Mouse (Mus musculus): ENCODE data around the gene Chrna10. TPM values are rescaled to one million over a fixed set of nuclear protein-coding genes. Genes with fewer than 3 reads are reported as not detected.

Chrna10 gene
- polyA plus RNA-seq, 1 experiment = 1.8 TPM

DNA sequence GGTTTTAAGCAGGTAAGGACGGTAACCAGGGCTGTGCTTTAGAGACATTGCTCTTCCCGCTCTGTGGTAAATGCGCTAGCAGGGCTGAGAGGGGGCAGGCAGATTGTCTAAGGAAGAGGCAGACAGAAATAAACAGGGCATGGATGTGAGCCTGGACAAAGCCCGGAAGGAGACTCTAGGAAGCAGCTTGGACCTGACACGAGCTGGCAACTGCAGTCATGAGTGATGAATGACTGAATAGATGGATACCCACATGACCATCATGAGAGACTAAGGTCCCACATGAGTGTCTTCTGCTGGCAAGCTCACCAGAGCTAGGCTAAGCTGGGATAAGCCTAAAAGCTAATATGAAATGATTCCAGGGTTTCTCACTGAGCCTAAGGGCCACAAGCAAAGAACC lies 12.5 kb downstream of the Chrna10 start:
- WGBS = 80% methylated on average over 5 of the region's 5 CpGs
- no peak overlapping the region for H3K4me3 ChIP-seq (ENCODE audit: control insufficient read depth, insufficient read depth, low read length)
- no peak for TF ChIP-seq CTCF (IDR thresholded peaks at IDR 0.05; ENCODE audit: borderline replicate concordance, control insufficient read depth, extremely low read depth, insufficient read depth, low read length, poor library complexity)
- TF ChIP-seq POLR2A (IDR thresholded peaks at IDR 0.05; ENCODE audit: control insufficient read depth, extremely low read depth, insufficient read depth, low read length, poor library complexity) = no peak

DNA sequence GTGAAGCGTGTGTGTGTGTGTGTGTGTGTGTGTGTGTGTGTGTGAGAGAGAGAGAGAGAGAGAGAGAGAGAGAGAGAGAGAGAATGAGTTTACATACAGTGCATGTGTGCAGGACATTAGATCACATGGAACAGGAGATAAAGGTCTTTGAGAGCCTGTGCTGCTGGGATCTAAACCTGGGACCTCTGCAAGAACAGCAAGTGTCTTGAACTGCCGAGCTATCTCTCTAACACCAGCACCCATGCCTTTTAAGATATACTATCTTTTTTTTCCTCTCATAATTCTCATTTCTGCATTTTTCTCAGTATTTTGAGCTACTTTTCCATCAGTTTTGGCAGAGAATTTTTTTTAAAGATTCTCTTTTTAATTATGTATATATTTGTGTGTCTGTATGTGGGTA lies 13.1 kb downstream of the Chrna10 start:
- WGBS = 88% methylated on average over 2 of the region's 2 CpGs
- Histone ChIP-seq H3K27ac (ENCODE audit: control insufficient read depth, insufficient read depth, low read length) (no peak overlapping the region), H3K4me3 (ENCODE audit: control insufficient read depth, insufficient read depth, low read length) (no peak overlapping the region), H3K27me3 (ENCODE audit: control insufficient read depth, insufficient read depth, low read length) (no peaks in the 10 kb centered on the region), H3K4me1 (replicated peaks; ENCODE audit: control insufficient read depth, insufficient read depth, low read length) (peaks cover 37% of the 10 kb centered on the region), H3K36me3 (ENCODE audit: control insufficient read depth, insufficient read depth, low read length) (no peaks in the 10 kb centered on the region)
- no peak for DNase-seq
- TF ChIP-seq CTCF (IDR thresholded peaks at IDR 0.05; ENCODE audit: borderline replicate concordance, control insufficient read depth, extremely low read depth, insufficient read depth, low read length, poor library complexity) (no peak), POLR2A (IDR thresholded peaks at IDR 0.05; ENCODE audit: control insufficient read depth, extremely low read depth, insufficient read depth, low read length, poor library complexity) (no peak)

More for the DNA sequence above, 12.5 kb downstream of the Chrna10 start:
- peaks cover 42% of the 10 kb centered on the region for H3K4me1 ChIP-seq (replicated peaks; ENCODE audit: control insufficient read depth, insufficient read depth, low read length)
- DNase-seq = no peak
- no peaks in the 10 kb centered on the region for H3K36me3 ChIP-seq (ENCODE audit: control insufficient read depth, insufficient read depth, low read length)
- no peak overlapping the region for H3K27ac ChIP-seq (ENCODE audit: control insufficient read depth, insufficient read depth, low read length)
- H3K27me3 ChIP-seq (ENCODE audit: control insufficient read depth, insufficient read depth, low read length) = no peaks in the 10 kb centered on the region

DNA sequence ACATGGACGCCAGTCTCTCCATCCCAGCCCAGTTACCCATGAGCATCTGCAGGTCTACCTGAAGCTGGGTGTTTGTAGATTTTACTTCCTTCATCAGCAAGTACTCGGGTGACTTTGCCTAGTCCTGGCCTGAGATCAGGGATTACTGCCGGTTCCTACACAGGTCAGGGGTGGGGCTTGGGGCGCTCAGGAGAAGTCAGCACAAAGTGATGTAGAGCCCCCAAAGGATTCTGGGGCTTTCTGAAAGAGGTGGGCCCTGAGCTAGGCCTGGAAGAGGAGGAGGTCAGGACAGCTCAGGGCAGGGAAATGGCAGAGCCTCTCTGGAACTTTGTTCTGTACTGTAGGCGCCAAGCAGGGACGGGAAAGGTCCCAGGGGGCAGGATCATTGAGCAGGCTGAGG lies 13.9 kb downstream of the Chrna10 start:
- no peak overlapping the region for H3K27ac ChIP-seq (ENCODE audit: control insufficient read depth, insufficient read depth, low read length)

DNA sequence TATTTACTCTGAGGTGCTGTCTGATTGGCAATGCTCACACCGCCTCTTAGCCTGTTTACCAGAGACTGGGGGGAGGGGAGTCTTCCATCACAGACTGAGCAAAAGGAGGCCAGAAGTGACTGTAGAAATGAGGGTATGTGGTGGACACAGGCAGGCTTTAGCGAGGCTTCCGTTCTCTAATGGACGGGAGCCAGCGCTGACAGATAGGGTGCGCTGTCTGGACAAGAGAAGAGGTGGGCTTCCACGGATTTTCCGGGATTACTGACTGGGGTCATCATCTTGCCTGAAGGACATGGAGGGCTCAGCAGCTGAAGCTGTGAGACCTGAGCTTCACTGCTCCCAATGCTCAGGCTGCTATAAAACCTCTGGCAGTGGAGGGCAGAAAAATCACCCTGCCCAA lies 14.4 kb downstream of the Chrna10 start:
- peaks cover 26% of the 10 kb centered on the region for H3K4me1 ChIP-seq (replicated peaks; ENCODE audit: control insufficient read depth, insufficient read depth, low read length)
- DNase-seq = no peak
- WGBS = 89% methylated on average over 8 of the region's 8 CpGs
- no peaks in the 10 kb centered on the region for H3K36me3 ChIP-seq (ENCODE audit: control insufficient read depth, insufficient read depth, low read length)
- H3K27ac ChIP-seq (ENCODE audit: control insufficient read depth, insufficient read depth, low read length) = no peak overlapping the region
- no peak overlapping the region for H3K4me3 ChIP-seq (ENCODE audit: control insufficient read depth, insufficient read depth, low read length)
- TF ChIP-seq POLR2A (IDR thresholded peaks at IDR 0.05; ENCODE audit: control insufficient read depth, extremely low read depth, insufficient read depth, low read length, poor library complexity) (no peak), CTCF (IDR thresholded peaks at IDR 0.05; ENCODE audit: borderline replicate concordance, control insufficient read depth, extremely low read depth, insufficient read depth, low read length, poor library complexity) (no peak)
- H3K27me3 ChIP-seq (ENCODE audit: control insufficient read depth, insufficient read depth, low read length) = no peaks in the 10 kb centered on the region

More for the DNA sequence above, 13.9 kb downstream of the Chrna10 start:
- DNase-seq = no peak
- peaks cover 29% of the 10 kb centered on the region for H3K4me1 ChIP-seq (replicated peaks; ENCODE audit: control insufficient read depth, insufficient read depth, low read length)
- TF ChIP-seq CTCF (IDR thresholded peaks at IDR 0.05; ENCODE audit: borderline replicate concordance, control insufficient read depth, extremely low read depth, insufficient read depth, low read length, poor library complexity) (no peak), POLR2A (IDR thresholded peaks at IDR 0.05; ENCODE audit: control insufficient read depth, extremely low read depth, insufficient read depth, low read length, poor library complexity) (no peak)
- 84% methylated on average over 6 of the region's 6 CpGs for WGBS
- H3K36me3 ChIP-seq (ENCODE audit: control insufficient read depth, insufficient read depth, low read length) = no peaks in the 10 kb centered on the region
- no peak overlapping the region for H3K4me3 ChIP-seq (ENCODE audit: control insufficient read depth, insufficient read depth, low read length)
- H3K27me3 ChIP-seq (ENCODE audit: control insufficient read depth, insufficient read depth, low read length) = no peaks in the 10 kb centered on the region

DNA sequence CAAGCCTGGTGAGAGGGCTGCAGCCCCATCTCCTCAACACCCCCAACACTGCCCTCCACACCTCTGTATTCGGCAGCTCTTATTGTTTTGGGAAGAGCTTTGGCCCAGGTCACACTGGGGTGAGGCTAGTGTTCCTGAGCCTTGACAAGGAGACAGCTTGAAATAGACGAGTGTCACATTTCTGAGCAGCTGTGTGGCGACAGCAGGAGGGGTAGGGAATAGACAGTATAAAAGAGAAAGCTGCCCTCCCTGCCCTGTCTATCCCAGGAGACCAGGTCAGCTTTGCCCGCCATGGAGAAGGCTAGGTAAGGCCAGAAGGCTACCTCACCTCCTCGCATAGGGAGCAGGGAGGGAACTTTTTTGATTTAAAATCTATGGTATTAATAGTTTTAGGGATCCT lies 15.1 kb downstream of the Chrna10 start, which contains the start of gene Art1:
Art1 (plus strand) TSS at position 257 of the 400 bp plus-strand sequence.
- Histone ChIP-seq H3K27ac (ENCODE audit: control insufficient read depth, insufficient read depth, low read length) (no peak within 1 kb of the TSS), H3K4me3 (ENCODE audit: control insufficient read depth, insufficient read depth, low read length) (no peak within 1 kb of the TSS)
- WGBS = 90% methylated on average over 5 of the region's 5 CpGs

DNA sequence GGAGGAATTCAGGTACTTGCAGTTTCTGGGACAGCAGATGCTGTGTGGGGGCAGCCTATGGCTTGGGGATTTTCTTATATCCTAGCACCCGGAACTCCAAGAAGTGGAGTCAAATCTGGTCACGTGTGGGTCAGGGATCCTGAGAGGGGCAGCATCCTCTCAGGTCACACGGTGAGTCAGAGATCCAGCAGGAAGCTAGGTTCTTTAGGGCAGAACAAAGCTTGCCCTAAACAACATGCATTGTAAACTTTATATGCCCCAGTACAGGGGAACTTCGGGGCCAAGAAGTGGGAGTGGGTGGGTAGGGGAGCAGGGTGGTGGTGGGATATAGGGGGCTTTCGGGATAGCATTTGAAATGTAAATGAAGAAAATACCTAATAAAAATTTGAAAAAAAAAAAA lies 15.8 kb downstream of the Chrna10 start:
- H3K36me3 ChIP-seq (ENCODE audit: control insufficient read depth, insufficient read depth, low read length) = no peaks in the 10 kb centered on the region
- 94% methylated on average over 5 of the region's 5 CpGs for WGBS
- no peak overlapping the region for H3K27ac ChIP-seq (ENCODE audit: control insufficient read depth, insufficient read depth, low read length)
- peaks cover 16% of the 10 kb centered on the region for H3K4me1 ChIP-seq (replicated peaks; ENCODE audit: control insufficient read depth, insufficient read depth, low read length)
- no peak for DNase-seq
- H3K4me3 ChIP-seq (ENCODE audit: control insufficient read depth, insufficient read depth, low read length) = no peak overlapping the region
- TF ChIP-seq POLR2A (IDR thresholded peaks at IDR 0.05; ENCODE audit: control insufficient read depth, extremely low read depth, insufficient read depth, low read length, poor library complexity) (no peak), CTCF (IDR thresholded peaks at IDR 0.05; ENCODE audit: borderline replicate concordance, control insufficient read depth, extremely low read depth, insufficient read depth, low read length, poor library complexity) (no peak)
- H3K27me3 ChIP-seq (ENCODE audit: control insufficient read depth, insufficient read depth, low read length) = no peaks in the 10 kb centered on the region

More for the DNA sequence above, 15.1 kb downstream of the Chrna10 start, which contains the start of gene Art1:
- H3K36me3 ChIP-seq (ENCODE audit: control insufficient read depth, insufficient read depth, low read length) = no peaks in the 10 kb centered on the region
- no peaks in the 10 kb centered on the region for H3K27me3 ChIP-seq (ENCODE audit: control insufficient read depth, insufficient read depth, low read length)
- H3K4me1 ChIP-seq (replicated peaks; ENCODE audit: control insufficient read depth, insufficient read depth, low read length) = peaks cover 20% of the 10 kb centered on the region
- DNase-seq = no peak
- no peak for TF ChIP-seq POLR2A (IDR thresholded peaks at IDR 0.05; ENCODE audit: control insufficient read depth, extremely low read depth, insufficient read depth, low read length, poor library complexity)
- no peak for TF ChIP-seq CTCF (IDR thresholded peaks at IDR 0.05; ENCODE audit: borderline replicate concordance, control insufficient read depth, extremely low read depth, insufficient read depth, low read length, poor library complexity)

All from thymus, adult 2 months (tissue).